Mouse (Mus musculus): Measurements from ENCODE around the gene Mrps23. TPM values are rescaled to one million over a fixed set of nuclear protein-coding genes. Genes with fewer than 3 reads are reported as not detected.

Gene Mrps23
- polyA plus RNA-seq, 1 experiment from 2014 or later, result 55.5 TPM

DNA sequence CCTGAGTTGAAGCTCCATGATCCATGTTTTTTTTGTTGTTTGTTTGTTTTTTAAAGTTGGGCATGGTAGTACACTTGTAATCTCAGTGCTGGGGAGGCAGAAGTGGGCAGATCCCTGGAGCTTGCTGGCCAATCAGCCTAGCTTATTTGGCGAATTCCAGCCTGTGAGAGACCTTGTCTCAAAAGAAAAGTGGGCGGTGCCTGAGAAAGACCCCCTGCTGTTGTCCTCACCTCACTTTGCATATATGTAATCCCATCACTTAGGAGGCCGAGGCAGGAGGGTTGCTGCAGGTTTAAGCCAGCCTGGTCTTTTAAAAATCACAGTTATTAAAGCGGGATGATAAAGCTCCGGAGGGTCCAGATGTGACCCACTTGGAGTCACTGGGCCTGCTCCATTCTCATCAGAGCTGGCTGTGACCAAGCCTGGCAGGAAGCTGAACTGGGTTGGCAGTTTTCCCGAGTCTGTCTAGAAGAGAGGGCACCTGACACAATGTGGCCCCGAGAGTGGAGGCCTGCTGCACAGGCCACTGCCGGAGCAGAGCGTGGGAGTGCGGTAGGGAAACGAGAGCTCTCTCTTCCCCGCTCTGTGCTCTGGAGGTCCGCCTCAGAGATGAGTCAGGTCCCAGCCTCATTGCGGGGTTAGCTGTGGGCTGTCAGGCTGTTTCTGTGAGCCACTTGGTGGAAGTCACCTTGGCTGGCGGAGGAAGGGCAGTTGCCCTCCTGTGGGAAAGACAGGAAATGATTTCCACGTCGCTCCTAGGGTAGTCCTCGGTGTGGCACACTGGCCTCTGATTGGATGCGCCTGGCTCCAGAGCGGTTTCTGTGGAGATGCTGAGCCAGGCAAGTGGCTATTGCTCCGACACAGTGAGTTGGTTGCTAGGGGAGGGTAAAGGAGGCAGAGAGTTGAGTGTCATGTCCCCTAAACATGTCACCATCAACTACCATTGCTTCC lies 11.0 kb downstream of the Mrps23 start:
- H3K9ac ChIP-seq (ENCODE audit: low read length), result peak overlapping the region; percentile 27; the same call in 1 of the 2 replicates
- H3K4me3 ChIP-seq (ENCODE audit: low read length), result no peak overlapping the region
- H3K27me3 ChIP-seq (ENCODE audit: control insufficient read depth, insufficient read depth, low read depth, low read length), result no peaks in the 10 kb centered on the region
- peak; percentile 36; the same call in 1 of the 2 replicates for ATAC-seq (ENCODE audit: low read depth)
- H3K4me1 ChIP-seq (replicated peaks; ENCODE audit: control insufficient read depth, insufficient read depth, low read length), result peaks cover 17% of the 10 kb centered on the region; the same call in 1 of the 2 replicates
- H3K9me3 ChIP-seq (ENCODE audit: control insufficient read depth, low read length), result no peaks in the 10 kb centered on the region
- no peak overlapping the region for H3K4me2 ChIP-seq (ENCODE audit: low read depth, low read length)
- WGBS, result 51% methylated on average over 21 of the region's 21 CpGs
- peak overlapping the region; percentile 30; the same call in 1 of the 2 replicates for H3K27ac ChIP-seq (ENCODE audit: low read length)
- H3K36me3 ChIP-seq (ENCODE audit: control insufficient read depth, insufficient read depth, low read length), result peaks cover 12% of the 10 kb centered on the region; the same call in 1 of the 2 replicates

DNA sequence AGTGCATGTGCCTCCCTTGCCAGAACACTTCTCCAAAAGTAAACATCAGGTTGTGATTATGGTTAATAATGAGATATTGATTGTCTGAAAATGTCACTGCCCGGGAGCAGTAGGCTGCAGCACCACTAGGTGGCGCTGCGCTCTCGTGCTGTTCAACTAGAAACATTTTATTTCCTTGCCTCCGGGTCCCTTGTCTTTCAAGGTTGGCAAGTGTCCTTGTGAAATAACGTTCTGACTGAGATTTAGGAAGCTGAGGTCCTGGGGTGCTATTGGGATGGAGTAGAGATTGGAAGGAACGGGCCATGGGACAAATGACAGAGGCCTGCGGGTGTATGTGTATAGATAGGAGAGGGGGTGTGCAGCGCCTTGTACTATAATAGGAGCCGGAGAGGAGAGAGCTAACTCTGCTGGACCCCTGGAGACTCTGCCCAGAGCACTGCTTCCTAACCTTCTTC lies 12.1 kb downstream of the Mrps23 start:
- no peaks in the 10 kb centered on the region for H3K9me3 ChIP-seq (ENCODE audit: control insufficient read depth, low read length)
- ATAC-seq (ENCODE audit: low read depth), result no peak
- whole genome bisulfite sequencing, result 22% methylated on average over 10 of the region's 10 CpGs
- peaks cover 3% of the 10 kb centered on the region; the same call in 1 of the 2 replicates for H3K36me3 ChIP-seq (ENCODE audit: control insufficient read depth, insufficient read depth, low read length)
- no peak overlapping the region for H3K4me3 ChIP-seq (ENCODE audit: low read length)
- no peak overlapping the region for H3K27ac ChIP-seq (ENCODE audit: low read length)
- no peaks in the 10 kb centered on the region for H3K27me3 ChIP-seq (ENCODE audit: control insufficient read depth, insufficient read depth, low read depth, low read length)
- peak overlapping the region; percentile 25; the same call in 1 of the 2 replicates for H3K4me2 ChIP-seq (ENCODE audit: low read depth, low read length)
- H3K9ac ChIP-seq (ENCODE audit: low read length), result no peak overlapping the region
- peaks cover 17% of the 10 kb centered on the region; the same call in 1 of the 2 replicates for H3K4me1 ChIP-seq (replicated peaks; ENCODE audit: control insufficient read depth, insufficient read depth, low read length)

DNA sequence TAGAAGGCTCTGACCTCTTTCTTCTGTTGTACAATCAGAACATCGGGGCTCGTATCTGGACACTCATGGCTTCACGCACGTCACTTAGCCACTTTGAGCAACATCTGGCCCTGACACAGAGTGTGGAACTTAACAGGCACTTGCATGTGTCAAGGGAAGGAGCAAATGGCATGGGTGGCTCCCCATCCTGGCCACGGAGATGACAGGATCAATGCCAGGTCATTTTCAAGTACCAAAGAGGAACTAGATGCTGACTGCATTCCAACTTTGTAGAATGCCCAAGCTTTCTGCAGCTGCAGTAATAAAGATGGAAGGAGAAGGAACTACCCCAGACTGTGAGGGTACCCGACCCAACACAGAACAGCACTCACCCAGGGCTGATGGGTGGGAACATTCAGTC lies 14.0 kb downstream of the Mrps23 start:
- no peak overlapping the region for H3K4me3 ChIP-seq (ENCODE audit: low read length)
- no peaks in the 10 kb centered on the region for H3K36me3 ChIP-seq (ENCODE audit: control insufficient read depth, insufficient read depth, low read length)
- 65% methylated on average over 6 of the region's 6 CpGs for WGBS
- peaks cover 17% of the 10 kb centered on the region; the same call in 1 of the 2 replicates for H3K4me1 ChIP-seq (replicated peaks; ENCODE audit: control insufficient read depth, insufficient read depth, low read length)
- H3K27ac ChIP-seq (ENCODE audit: low read length), result no peak overlapping the region
- no peak for ATAC-seq (ENCODE audit: low read depth)
- H3K4me2 ChIP-seq (ENCODE audit: low read depth, low read length), result no peak overlapping the region
- no peaks in the 10 kb centered on the region for H3K9me3 ChIP-seq (ENCODE audit: control insufficient read depth, low read length)
- H3K9ac ChIP-seq (ENCODE audit: low read length), result no peak overlapping the region
- no peaks in the 10 kb centered on the region for H3K27me3 ChIP-seq (ENCODE audit: control insufficient read depth, insufficient read depth, low read depth, low read length)

DNA sequence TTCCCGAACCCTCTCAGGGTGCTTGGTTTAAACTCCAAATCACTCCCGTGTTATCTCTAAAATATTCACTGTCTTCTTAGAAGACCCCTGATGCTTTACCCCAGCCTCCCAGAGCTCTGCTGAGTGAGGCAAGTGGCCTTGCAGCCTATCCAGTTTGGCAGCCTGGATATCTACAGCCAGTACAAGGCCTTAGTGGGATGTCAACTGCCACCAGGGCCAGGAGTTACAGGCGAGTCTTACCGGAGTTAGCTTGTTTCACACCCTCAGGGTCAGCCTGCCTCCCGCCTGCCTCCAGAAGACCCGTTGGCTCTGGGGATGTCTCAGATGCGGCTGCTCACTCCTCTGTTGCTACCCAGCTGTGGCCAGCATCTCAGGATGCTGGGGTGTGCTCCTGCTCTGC lies 14.4 kb downstream of the Mrps23 start:
- ATAC-seq (ENCODE audit: low read depth), result no peak

DNA sequence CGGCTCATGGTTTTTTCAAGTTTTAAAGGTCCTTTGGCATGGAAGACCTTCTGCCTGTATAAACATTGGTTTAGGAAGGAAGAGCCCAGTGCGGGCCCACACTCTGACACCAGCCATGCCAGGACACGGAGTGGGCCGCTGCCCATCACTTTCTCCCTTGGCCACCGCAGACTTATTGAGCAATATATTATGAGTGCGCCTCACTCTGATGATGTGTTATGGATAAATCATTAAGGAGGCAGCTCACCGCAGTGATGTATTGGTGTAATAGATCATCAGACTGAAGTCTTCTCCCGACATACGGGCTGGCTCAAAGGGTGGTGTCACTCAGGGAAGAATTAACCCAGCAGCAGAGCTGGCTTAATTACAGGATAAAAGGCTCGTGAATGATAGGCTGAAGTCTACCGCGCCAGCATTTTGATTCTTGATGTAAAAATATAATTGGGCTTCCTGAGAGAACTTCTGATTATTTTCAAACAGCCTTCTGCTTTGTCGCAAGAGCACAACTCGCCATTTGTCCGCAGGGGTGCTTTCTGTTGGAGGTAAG lies 17.8 kb downstream of the Mrps23 start:
- H3K27ac ChIP-seq (ENCODE audit: low read length), result no peak overlapping the region
- H3K36me3 ChIP-seq (ENCODE audit: control insufficient read depth, insufficient read depth, low read length), result no peaks in the 10 kb centered on the region
- ATAC-seq (ENCODE audit: low read depth), result no peak
- no peak overlapping the region for H3K9ac ChIP-seq (ENCODE audit: low read length)
- H3K4me3 ChIP-seq (ENCODE audit: low read length), result no peak overlapping the region
- no peak overlapping the region for H3K4me2 ChIP-seq (ENCODE audit: low read depth, low read length)
- no peaks in the 10 kb centered on the region for H3K9me3 ChIP-seq (ENCODE audit: control insufficient read depth, low read length)
- no peaks in the 10 kb centered on the region for H3K4me1 ChIP-seq (replicated peaks; ENCODE audit: control insufficient read depth, insufficient read depth, low read length)
- H3K27me3 ChIP-seq (ENCODE audit: control insufficient read depth, insufficient read depth, low read depth, low read length), result no peaks in the 10 kb centered on the region
- WGBS, result 77% methylated on average over 15 of the region's 15 CpGs

More for the DNA sequence above, 14.4 kb downstream of the Mrps23 start:
- Histone ChIP-seq H3K4me3 (ENCODE audit: low read length) (no peak overlapping the region), H3K9ac (ENCODE audit: low read length) (no peak overlapping the region), H3K9me3 (ENCODE audit: control insufficient read depth, low read length) (no peaks in the 10 kb centered on the region), H3K27me3 (ENCODE audit: control insufficient read depth, insufficient read depth, low read depth, low read length) (no peaks in the 10 kb centered on the region), H3K27ac (ENCODE audit: low read length) (no peak overlapping the region), H3K4me2 (ENCODE audit: low read depth, low read length) (no peak overlapping the region), H3K36me3 (ENCODE audit: control insufficient read depth, insufficient read depth, low read length) (no peaks in the 10 kb centered on the region), H3K4me1 (replicated peaks; ENCODE audit: control insufficient read depth, insufficient read depth, low read length) (peaks cover 17% of the 10 kb centered on the region; the same call in 1 of the 2 replicates)
- WGBS, result 44% methylated on average over 7 of the region's 7 CpGs

DNA sequence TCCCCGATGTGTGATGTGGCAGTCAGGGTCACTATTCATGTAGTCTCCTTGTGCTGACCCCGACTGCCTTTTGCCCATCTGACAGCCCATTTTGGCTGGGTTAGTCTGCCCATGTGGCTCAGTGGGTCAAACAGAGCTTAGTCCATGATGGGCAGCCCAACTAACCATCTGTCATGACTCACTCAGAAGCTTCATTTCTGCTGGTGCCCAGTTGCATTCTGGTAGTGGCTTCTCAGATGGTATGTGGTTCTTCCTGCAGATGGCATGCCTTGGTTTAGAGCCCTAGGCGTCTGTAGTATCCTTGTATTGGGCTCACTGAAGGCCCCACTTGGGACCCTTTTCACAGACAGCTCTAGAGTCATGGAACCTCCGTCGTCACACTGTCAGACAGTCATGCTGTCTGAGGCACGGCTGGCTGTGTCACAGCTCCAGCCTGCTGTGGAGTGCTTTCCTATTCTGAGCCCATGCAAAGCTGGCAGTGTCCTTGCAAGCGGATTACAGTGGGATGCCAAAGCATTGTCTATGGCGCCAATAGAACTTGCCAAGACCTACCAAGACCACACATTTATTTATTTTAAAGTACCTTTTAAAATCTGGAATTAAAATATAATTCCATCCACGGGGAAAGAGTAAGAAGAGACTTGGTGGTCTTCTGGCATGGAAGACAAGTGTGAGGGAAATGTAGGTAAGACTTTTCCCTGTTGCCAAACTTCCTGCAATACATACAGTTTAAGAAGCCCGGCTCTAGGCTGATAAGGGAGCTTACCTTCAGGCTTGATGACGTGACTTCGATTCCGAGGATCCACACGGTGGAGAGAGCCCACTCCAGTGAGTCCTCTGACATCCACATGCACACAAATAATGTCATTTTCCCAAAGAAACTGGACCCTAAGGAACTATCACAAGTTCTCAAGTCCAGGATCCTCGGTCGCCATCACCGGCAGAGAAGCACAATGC lies 23.1 kb downstream of the Mrps23 start:
- no peak for ATAC-seq (ENCODE audit: low read depth)
- Histone ChIP-seq H3K9ac (ENCODE audit: low read length) (no peak overlapping the region), H3K27ac (ENCODE audit: low read length) (no peak overlapping the region), H3K4me1 (replicated peaks; ENCODE audit: control insufficient read depth, insufficient read depth, low read length) (no peaks in the 10 kb centered on the region), H3K4me3 (ENCODE audit: low read length) (no peak overlapping the region), H3K9me3 (ENCODE audit: control insufficient read depth, low read length) (no peaks in the 10 kb centered on the region), H3K4me2 (ENCODE audit: low read depth, low read length) (no peak overlapping the region), H3K36me3 (ENCODE audit: control insufficient read depth, insufficient read depth, low read length) (no peaks in the 10 kb centered on the region), H3K27me3 (ENCODE audit: control insufficient read depth, insufficient read depth, low read depth, low read length) (no peaks in the 10 kb centered on the region)
- 86% methylated on average over 17 of the region's 17 CpGs for WGBS

DNA sequence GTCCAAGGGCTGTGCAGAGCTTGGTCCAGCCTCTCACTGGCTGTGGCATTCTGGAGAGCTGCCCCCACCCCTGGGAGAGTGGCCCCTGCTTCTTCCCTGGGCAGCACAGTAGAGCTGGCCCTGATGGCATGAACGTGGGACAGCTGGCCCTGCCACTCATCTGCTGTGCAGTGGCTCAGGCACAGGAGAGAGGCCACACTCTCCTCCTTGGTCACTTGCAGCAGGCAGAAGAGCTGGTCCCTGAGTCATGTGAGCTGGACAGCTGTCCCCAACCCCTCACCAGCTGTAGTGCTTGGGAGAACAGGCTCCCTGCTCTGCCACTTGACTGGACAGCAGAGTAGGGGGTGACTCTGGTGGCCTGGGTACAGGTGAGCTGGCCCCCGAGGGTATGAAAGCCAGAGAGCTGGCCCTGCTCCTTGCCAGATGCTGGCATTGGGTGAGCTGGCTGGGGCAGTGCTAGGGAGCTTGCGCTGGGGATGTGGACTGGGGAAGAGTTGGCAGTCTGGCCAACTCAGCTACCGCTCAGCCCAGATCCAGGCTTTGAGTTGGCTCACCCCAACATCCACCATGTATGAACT lies 27.1 kb downstream of the Mrps23 start:
- 76% methylated on average over 4 of the region's 4 CpGs for WGBS
- no peaks in the 10 kb centered on the region for H3K36me3 ChIP-seq (ENCODE audit: control insufficient read depth, insufficient read depth, low read length)
- H3K4me2 ChIP-seq (ENCODE audit: low read depth, low read length), result no peak overlapping the region
- H3K27me3 ChIP-seq (ENCODE audit: control insufficient read depth, insufficient read depth, low read depth, low read length), result no peaks in the 10 kb centered on the region
- H3K27ac ChIP-seq (ENCODE audit: low read length), result no peak overlapping the region
- peaks cover 21% of the 10 kb centered on the region for H3K4me1 ChIP-seq (replicated peaks; ENCODE audit: control insufficient read depth, insufficient read depth, low read length)
- ATAC-seq (ENCODE audit: low read depth), result no peak
- no peaks in the 10 kb centered on the region for H3K9me3 ChIP-seq (ENCODE audit: control insufficient read depth, low read length)
- no peak overlapping the region for H3K4me3 ChIP-seq (ENCODE audit: low read length)
- no peak overlapping the region for H3K9ac ChIP-seq (ENCODE audit: low read length)

DNA sequence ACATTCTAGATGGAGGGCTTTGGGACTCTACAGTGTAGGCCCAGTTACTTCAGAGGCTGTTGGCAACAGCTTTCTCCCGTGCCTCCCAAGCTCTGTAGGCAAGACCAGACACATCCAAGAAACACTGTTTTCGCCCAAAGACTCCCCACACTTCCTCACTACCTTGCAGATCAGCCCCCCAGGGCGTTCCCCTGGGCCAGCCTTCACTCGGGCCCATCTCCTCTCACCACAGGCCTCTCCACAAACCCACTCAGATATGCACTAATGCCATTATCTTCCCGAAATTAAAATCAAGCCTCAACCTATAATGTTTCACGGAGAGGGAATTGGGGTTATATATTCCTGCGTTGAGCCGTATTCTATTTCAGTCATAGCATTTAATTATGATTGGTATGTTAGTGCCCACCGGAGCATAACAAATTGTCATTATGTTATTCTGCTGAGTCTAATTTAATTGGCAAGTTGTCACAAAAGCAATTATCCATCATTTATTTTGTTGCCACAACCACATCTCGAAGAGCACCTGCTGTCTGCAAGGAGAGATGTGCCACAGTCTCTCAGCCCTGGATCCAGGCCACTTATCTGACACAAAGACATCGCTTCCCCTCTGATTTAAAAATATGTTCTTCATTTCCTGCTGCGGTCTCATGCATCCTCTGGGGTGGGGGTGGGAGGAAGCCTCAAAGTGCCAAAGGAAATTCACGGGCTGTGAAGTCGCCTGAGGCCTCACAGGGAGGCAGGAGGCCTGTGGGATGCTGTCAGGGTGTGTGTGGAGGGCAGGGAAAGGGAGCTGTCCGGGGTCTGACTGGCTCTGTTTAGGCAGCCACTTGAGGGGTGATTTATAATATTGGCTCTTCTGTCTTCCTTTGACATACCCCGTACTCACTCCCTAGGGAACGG lies 29.6 kb downstream of the Mrps23 start:
- no peaks in the 10 kb centered on the region for H3K9me3 ChIP-seq (ENCODE audit: control insufficient read depth, low read length)
- no peak overlapping the region for H3K4me3 ChIP-seq (ENCODE audit: low read length)
- no peaks in the 10 kb centered on the region for H3K27me3 ChIP-seq (ENCODE audit: control insufficient read depth, insufficient read depth, low read depth, low read length)
- peak; percentile 71 for ATAC-seq (ENCODE audit: low read depth)
- no peak overlapping the region for H3K9ac ChIP-seq (ENCODE audit: low read length)
- WGBS, result 47% methylated on average over 17 of the region's 17 CpGs
- no peaks in the 10 kb centered on the region for H3K36me3 ChIP-seq (ENCODE audit: control insufficient read depth, insufficient read depth, low read length)
- no peak overlapping the region for H3K4me2 ChIP-seq (ENCODE audit: low read depth, low read length)
- peaks cover 21% of the 10 kb centered on the region for H3K4me1 ChIP-seq (replicated peaks; ENCODE audit: control insufficient read depth, insufficient read depth, low read length)
- peak overlapping the region; percentile 43 for H3K27ac ChIP-seq (ENCODE audit: low read length)

Measured in lung, embryonic 16.5 days (tissue).